Mouse (Mus musculus) heart, embryonic 14.5 days (tissue): ENCODE data around the gene Mrpl45. TPM values are rescaled to one million over a fixed set of nuclear protein-coding genes. Genes with fewer than 3 reads are reported as not detected.
"Not testable (repeated sequence)": the region's sequence is repeated elsewhere in the genome, so short reads cannot be mapped to it uniquely, and the experiment has no call there.

Experiments used
- ATAC-seq: fragments of 200-750 bp; cut with Nextera tagmentation; 2 replicates; pipeline ENCODE4 v1.8.0; 2017; ENCODE audit warnings: low read depth, moderate TSS enrichment; ENCODE audit not compliant: insufficient number of reproducible peaks, insufficient read depth, low FRiP score
- H3K27ac ChIP-seq, 2 experiments: fragments of 200-500 bp in 1 of 2; fragments of 300-500 bp in 1 of 2; sonication (generic) in 1 of 2; replicated peaks in 1 of 2; 2 replicates each; pipeline ENCODE4 v1.5.1; 2012 to 2014; ENCODE audit warnings: low read depth in 2 of 2, low read length in 2 of 2, control low read depth in 1 of 2, mild to moderate bottlenecking in 1 of 2, mixed read lengths in 1 of 2; ENCODE audit not compliant: control insufficient read depth in 1 of 2, insufficient read depth in 1 of 2
- H3K27me3 ChIP-seq: fragments of 300-500 bp; sonication (generic); 2 replicates; pipeline ENCODE4 v1.6.1; 2014; ENCODE audit warnings: mild to moderate bottlenecking, low read length, control low read depth; ENCODE audit not compliant: control insufficient read depth, insufficient read depth
- H3K36me3 ChIP-seq: fragments of 300-500 bp; sonication (generic); 2 replicates; pipeline ENCODE4 v1.6.1; 2014; ENCODE audit warnings: mild to moderate bottlenecking, control low read depth, low read length, mixed read lengths; ENCODE audit not compliant: control insufficient read depth, insufficient read depth
- H3K4me1 ChIP-seq, 2 experiments: fragments of 200-500 bp in 1 of 2; fragments of 300-500 bp in 1 of 2; sonication (generic) in 1 of 2; 2 replicates each; pipeline ENCODE4 v1.6.1; 2012 to 2014; ENCODE audit warnings: low read length in 2 of 2, control low read depth in 1 of 2, mixed read lengths in 1 of 2; ENCODE audit not compliant: control insufficient read depth in 2 of 2, insufficient read depth in 2 of 2
- H3K4me2 ChIP-seq: fragments of 300-500 bp; sonication (generic); 2 replicates; pipeline ENCODE4 v1.6.1; 2014; ENCODE audit warnings: mild to moderate bottlenecking, low read length
- H3K4me3 ChIP-seq, 2 experiments: fragments of 200-500 bp in 1 of 2; fragments of 300-500 bp in 1 of 2; sonication (generic) in 1 of 2; 2 replicates each; pipeline ENCODE4 v1.5.1; 2012 to 2014; ENCODE audit warnings: low read length in 2 of 2, mild to moderate bottlenecking in 2 of 2, control low read depth in 1 of 2, low read depth in 1 of 2, moderate library complexity in 1 of 2; ENCODE audit not compliant: control insufficient read depth in 1 of 2, insufficient read depth in 1 of 2
- H3K9ac ChIP-seq: fragments of 300-500 bp; sonication (generic); 2 replicates; pipeline ENCODE4 v1.6.1; 2014; ENCODE audit warnings: mild to moderate bottlenecking, low read length
- H3K9me3 ChIP-seq: fragments of 300-500 bp; sonication (generic); 2 replicates; pipeline ENCODE4 v1.6.1; 2016; ENCODE audit warnings: low read length, control low read depth; ENCODE audit not compliant: control insufficient read depth
- WGBS: fragments of 180-500 bp; shearing (Covaris S2); extraction: QIAGEN DNeasy Blood & Tissue Kit; methylation state at CpG from one replicate; pipeline ENCODE4 v1.1.7; 2014; 5-methylcytosine and 5-hydroxymethylcytosine counted together
- polyA plus RNA-seq: library from polyadenylated mRNA; unstranded; fragments of >200 nt; fragmentation: Nextera tagmentation; extraction: Ambion mirVana; gene quantifications from 2 replicates; pipeline ENCODE4 v1.2.1, GENCODE M21; 2014

Mrpl45 gene
- polyA plus RNA-seq, 1 experiment from 2014 or later: 59.2 TPM

- H3K27me3 ChIP-seq: no peaks in the 10 kb centered on the region
- H3K9me3 ChIP-seq: no peaks in the 10 kb centered on the region
- WGBS: 86% methylated on average over 7 of the region's 7 CpGs
- no peak overlapping the region for H3K4me3 ChIP-seq
- ATAC-seq: no peak
- no peak overlapping the region for H3K9ac ChIP-seq
- no peak overlapping the region for H3K4me2 ChIP-seq
- no peaks in the 10 kb centered on the region for H3K36me3 ChIP-seq
- H3K4me1 ChIP-seq: peaks cover 4% of the 10 kb centered on the region in 2 experiments
- H3K27ac ChIP-seq: no peak overlapping the region
These were observed 39.7 kb downstream of the Mrpl45 start for GRCm38 (mm10) chr11:97355247-97355646.

DNA sequence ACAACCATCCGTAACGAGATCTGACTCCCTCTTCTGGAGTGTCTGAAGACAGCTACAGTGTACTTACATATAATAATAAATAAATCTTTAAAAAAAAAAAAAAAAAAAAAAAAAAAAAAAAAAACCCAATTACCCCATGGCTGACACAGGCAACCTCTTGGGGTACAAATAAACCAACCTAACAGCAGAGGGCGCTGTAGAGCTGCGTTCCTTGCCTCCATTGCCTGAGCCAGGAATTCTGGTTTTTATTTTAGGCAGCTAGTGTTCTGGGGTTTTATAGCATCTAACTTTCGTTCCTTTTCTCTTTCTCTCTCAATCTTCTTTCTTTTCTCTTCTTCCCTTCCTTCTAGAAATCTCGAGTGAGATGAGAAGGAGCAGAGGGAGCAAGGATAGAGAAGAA lies 42.1 kb downstream of the Mrpl45 start:
- not testable (repeated sequence) for H3K9ac ChIP-seq, ATAC-seq, H3K36me3 ChIP-seq, H3K4me1 ChIP-seq, H3K4me3 ChIP-seq, H3K9me3 ChIP-seq, H3K4me2 ChIP-seq, H3K27me3 ChIP-seq, H3K27ac ChIP-seq
- WGBS: 9% methylated on average over 4 of the region's 6 CpGs

- no peaks in the 10 kb centered on the region for H3K36me3 ChIP-seq
- ATAC-seq: peak; percentile 93
These were observed 46.6 kb downstream of the Mrpl45 start, which contains the start of gene Socs7 for GRCm38 (mm10) chr11:97361948-97362648. Socs7 (plus strand) TSS chr11:97362551.

GRCm38 (mm10) chr11:97362649-97362942 lies 47.1 kb downstream of the Mrpl45 start:
- Histone ChIP-seq H3K4me2 (peak overlapping the region; percentile 75), H3K36me3 (no peaks in the 10 kb centered on the region), H3K9me3 (no peaks in the 10 kb centered on the region), H3K4me1 (peaks cover 6 to 29% of the 10 kb centered on the region in 2 experiments), H3K4me3 (peak overlapping the region; percentile 85 to 97), H3K27me3 (no peaks in the 10 kb centered on the region), H3K27ac (peak overlapping the region; percentile 95 to 98), H3K9ac (peak overlapping the region; percentile 100)
- WGBS: 0% methylated on average over 28 of the region's 39 CpGs
- no peak; the same call in none of the 2 replicates for ATAC-seq

More at GRCm38 (mm10) chr11:97361948-97362648, 46.6 kb downstream of the Mrpl45 start, which contains the start of gene Socs7:
- no peaks in the 10 kb centered on the region for H3K9me3 ChIP-seq
- H3K4me1 ChIP-seq: peaks cover 6 to 26% of the 10 kb centered on the region in 2 experiments
- H3K27me3 ChIP-seq: no peaks in the 10 kb centered on the region
- WGBS: under 1% methylated on average over 38 of the region's 81 CpGs
- peak within 1 kb of the TSS; percentile 95 to 98 for H3K27ac ChIP-seq
- peak within 1 kb of the TSS; percentile 100 for H3K9ac ChIP-seq
- peak within 1 kb of the TSS; percentile 75 for H3K4me2 ChIP-seq
- H3K4me3 ChIP-seq: peak within 1 kb of the TSS; percentile 85 to 97

GRCm38 (mm10) chr11:97362943-97363643 lies 47.6 kb downstream of the Mrpl45 start:
- Histone ChIP-seq H3K36me3 (peaks cover under 1% of the 10 kb centered on the region; the same call in 1 of the 2 replicates), H3K4me1 (peaks cover 7 to 32% of the 10 kb centered on the region in 2 experiments), H3K9me3 (no peaks in the 10 kb centered on the region), H3K27ac (peak overlapping the region; percentile 95 to 98), H3K4me2 (peak overlapping the region; percentile 75), H3K9ac (peak overlapping the region; percentile 100), H3K27me3 (no peaks in the 10 kb centered on the region), H3K4me3 (peak overlapping the region; percentile 85 to 97)
- peak; percentile 23; the same call in 1 of the 2 replicates for ATAC-seq
- under 1% methylated on average over 44 of the region's 49 CpGs for WGBS

- Histone ChIP-seq H3K4me2 (peak overlapping the region; percentile 75), H3K4me1 (peaks cover 10 to 35% of the 10 kb centered on the region in 2 experiments), H3K27ac (peak overlapping the region; percentile 95 to 98), H3K27me3 (no peaks in the 10 kb centered on the region), H3K9ac (peak overlapping the region; percentile 100), H3K36me3 (peaks cover 4% of the 10 kb centered on the region; the same call in 1 of the 2 replicates), H3K9me3 (no peaks in the 10 kb centered on the region), H3K4me3 (peak overlapping the region; percentile 85 to 97)
- 1% methylated on average over 7 of the region's 7 CpGs for WGBS
- ATAC-seq: no peak
These were observed 48.1 kb downstream of the Mrpl45 start for GRCm38 (mm10) chr11:97363644-97363995.

DNA sequence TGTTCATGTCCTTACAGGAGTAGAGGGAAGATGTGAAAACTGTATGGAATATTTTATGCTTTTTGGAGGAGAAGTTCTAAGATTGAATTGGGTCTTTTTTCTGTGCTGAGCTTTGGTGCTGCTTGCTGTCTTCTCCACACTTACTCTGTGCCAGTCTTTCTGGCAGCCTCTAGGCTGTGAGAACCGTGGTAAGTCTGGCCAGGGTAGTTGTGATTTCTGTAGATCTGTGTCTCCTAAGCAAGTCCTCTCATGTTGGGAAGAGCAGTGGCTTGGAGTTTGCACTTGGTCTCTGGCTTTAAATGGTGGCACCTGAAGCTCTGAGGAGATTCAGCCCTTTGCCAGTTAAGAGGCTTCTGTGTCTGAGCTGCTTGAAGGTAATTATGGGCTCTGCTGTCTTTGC lies 50.0 kb downstream of the Mrpl45 start:
- Histone ChIP-seq H3K36me3 (peaks cover 4% of the 10 kb centered on the region; the same call in 1 of the 2 replicates), H3K9ac (peak overlapping the region; percentile 100), H3K27ac (no peak overlapping the region), H3K4me2 (peak overlapping the region; percentile 75), H3K9me3 (no peaks in the 10 kb centered on the region), H3K4me3 (no peak overlapping the region), H3K27me3 (no peaks in the 10 kb centered on the region), H3K4me1 (peaks cover 11 to 41% of the 10 kb centered on the region in 2 experiments)
- WGBS: 43% methylated on average over 1 of the region's 1 CpGs
- ATAC-seq: no peak
